Mouse (Mus musculus) T-helper 1 cell (primary cell): ENCODE measurements around the gene Usp47.

ENCODE experiments used
- in situ Hi-C: fragments of 300-600 bp; cut with MboI, MseI; formaldehyde crosslinking; loops from one replicate; pipeline ENCODE4 v1.15.1; 2025; ENCODE audit warnings: high pct_unique_total_duplicates

Gene Usp47

GRCm38 (mm10) chr7:112120861-112121810, 97.8 kb downstream of the Usp47 start:
- in situ Hi-C loops: no loop called here

- in situ Hi-C loops: no loop called here
Observed at GRCm38 (mm10) chr7:112121866-112122500, 98.7 kb downstream of the Usp47 start.

- in situ Hi-C loops: no loop called here
Observed at GRCm38 (mm10) chr7:112123612-112124011, 100.3 kb downstream of the Usp47 start.

GRCm38 (mm10) chr7:112125625-112126260, 102.4 kb downstream of the Usp47 start:
- in situ Hi-C loops: no loop called here

GRCm38 (mm10) chr7:112127085-112127637, 103.9 kb downstream of the Usp47 start:
- in situ Hi-C loops: no loop called here

- in situ Hi-C loops: no loop called here
Observed at GRCm38 (mm10) chr7:112127954-112128353, 104.7 kb downstream of the Usp47 start.

- in situ Hi-C loops: no loop called here
Observed at GRCm38 (mm10) chr7:112128810-112129209, 105.5 kb downstream of the Usp47 start.

- in situ Hi-C loops: no loop called here
Observed at GRCm38 (mm10) chr7:112129851-112130250, 106.5 kb downstream of the Usp47 start.

GRCm38 (mm10) chr7:112130660-112131059, 107.4 kb downstream of the Usp47 start:
- in situ Hi-C loops: no loop called here

- in situ Hi-C loops: no loop called here
Observed at GRCm38 (mm10) chr7:112132005-112132404, 108.7 kb downstream of the Usp47 start.

GRCm38 (mm10) chr7:112133277-112133676, 110.0 kb downstream of the Usp47 start:
- in situ Hi-C loops: no loop called here

- in situ Hi-C loops: no loop called here
Observed at GRCm38 (mm10) chr7:112135161-112135560, 111.9 kb downstream of the Usp47 start.

- in situ Hi-C loops: no loop called here
Observed at GRCm38 (mm10) chr7:112136537-112136936, 113.2 kb downstream of the Usp47 start.

GRCm38 (mm10) chr7:112138168-112138508, 114.8 kb downstream of the Usp47 start:
- in situ Hi-C loops: no loop called here

- in situ Hi-C loops: no loop called here
Observed at GRCm38 (mm10) chr7:112138509-112139405, 115.5 kb downstream of the Usp47 start.

GRCm38 (mm10) chr7:112140725-112141124, 117.4 kb downstream of the Usp47 start:
- in situ Hi-C loops: no loop called here

- in situ Hi-C loops: no loop called here
Observed at GRCm38 (mm10) chr7:112142616-112143015, 119.3 kb downstream of the Usp47 start.

GRCm38 (mm10) chr7:112143090-112143500, 119.8 kb downstream of the Usp47 start:
- in situ Hi-C loops: no loop called here

- in situ Hi-C loops: no loop called here
Observed at GRCm38 (mm10) chr7:112143978-112144377, 120.7 kb downstream of the Usp47 start.

GRCm38 (mm10) chr7:112144646-112145179, 121.4 kb downstream of the Usp47 start:
- in situ Hi-C loops: no loop called here

- in situ Hi-C loops: no loop called here
Observed at GRCm38 (mm10) chr7:112147979-112148378, 124.7 kb downstream of the Usp47 start.
